Mouse (Mus musculus) T-helper 2 cell (primary cell): ENCODE results near the gene Wnk2.

ENCODE experiments used
- in situ Hi-C: fragments of 300-600 bp; cut with MboI, MseI; formaldehyde crosslinking; loops from one replicate; pipeline ENCODE4 v1.15.1; 2025; ENCODE audit warnings: high pct_unique_total_duplicates

Gene Wnk2

DNA sequence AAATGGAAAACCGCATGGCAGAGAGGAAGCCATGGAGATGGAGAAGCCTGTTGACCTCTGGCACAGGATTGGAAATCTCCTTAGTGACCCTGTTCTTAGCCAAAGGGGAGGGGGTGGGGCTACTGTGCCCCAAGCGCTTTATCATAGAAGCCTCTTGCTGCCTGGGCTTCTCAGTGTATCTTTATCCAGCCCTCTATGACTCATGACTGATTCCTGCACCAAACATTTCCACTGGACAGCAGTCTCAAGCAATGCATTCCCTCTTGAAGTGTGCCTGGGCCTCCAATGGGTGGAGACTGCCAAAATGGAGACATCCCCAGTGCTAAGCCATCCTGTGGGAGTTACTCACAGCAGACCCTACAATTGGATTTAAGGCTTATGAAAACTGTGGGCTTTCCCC, 157.7 kb downstream of the Wnk2 start:
- in situ Hi-C loops, result no loop called here
